Mouse (Mus musculus) heart, adult 8-10 months (tissue): ENCODE results near the gene Rnf215. TPM values are rescaled to one million over a fixed set of nuclear protein-coding genes. Genes with fewer than 3 reads are reported as not detected.
A peak's percentile ranks its signal among the peaks of the same experiment; 100 is the strongest.
"Not testable (repeated sequence)": the region's sequence is repeated elsewhere in the genome, so short reads cannot be mapped to it uniquely, and the experiment has no call there.

Source experiments
- DNase-seq: peaks from one replicate; pipeline ENCODE4 v3.0.0; 2022; ENCODE audit warnings: low spot score
- total RNA-seq, 4 experiments: library from RNA; stranded (reverse); gene quantifications; 2 replicates each; pipeline ENCODE4 v1.2.4; 2022

Rnf215 gene
- total RNA-seq, 4 experiments from 2014 or later: 10.0 to 14.2 (median 11.2) TPM

DNA sequence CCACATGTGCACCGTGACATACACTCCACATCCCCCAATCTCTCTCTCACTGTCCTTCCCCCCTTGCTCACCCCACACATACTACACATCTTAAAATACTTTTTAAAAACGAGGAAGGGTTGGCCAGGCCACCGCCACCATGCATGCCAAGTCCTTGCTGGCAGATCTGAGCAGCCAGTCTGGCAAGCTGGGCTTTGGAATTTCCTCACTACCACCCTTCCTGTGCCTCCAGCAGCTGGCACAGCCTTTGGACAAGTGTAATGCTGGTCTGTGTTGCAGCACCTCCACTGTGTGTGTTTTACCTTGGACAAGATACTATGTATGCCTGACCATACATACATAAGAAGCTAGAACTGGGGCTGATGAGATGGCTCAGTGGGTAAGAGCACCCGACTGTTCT is 21.5 kb upstream of the Rnf215 start:
- DNase-seq: no peak

DNA sequence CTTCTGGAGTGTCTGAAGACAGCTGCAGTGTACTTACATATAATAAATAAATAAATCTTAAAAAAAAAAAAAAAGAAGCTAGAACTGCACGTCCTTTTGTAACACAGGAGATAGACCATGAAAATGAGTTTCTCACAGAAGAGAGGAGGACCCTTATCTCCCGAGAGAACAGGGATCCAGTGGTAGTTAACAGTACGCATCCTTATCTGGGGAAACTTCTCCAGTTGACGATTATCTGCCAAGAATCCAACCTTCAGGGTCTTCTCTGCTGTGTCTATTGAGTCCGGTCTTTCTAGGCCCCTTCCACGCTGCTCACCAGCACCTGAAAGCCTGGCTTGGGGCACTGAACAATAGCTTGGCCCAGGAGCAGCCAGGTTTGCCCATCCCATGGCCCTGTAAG is 21.0 kb upstream of the Rnf215 start:
- no peak for DNase-seq

DNA sequence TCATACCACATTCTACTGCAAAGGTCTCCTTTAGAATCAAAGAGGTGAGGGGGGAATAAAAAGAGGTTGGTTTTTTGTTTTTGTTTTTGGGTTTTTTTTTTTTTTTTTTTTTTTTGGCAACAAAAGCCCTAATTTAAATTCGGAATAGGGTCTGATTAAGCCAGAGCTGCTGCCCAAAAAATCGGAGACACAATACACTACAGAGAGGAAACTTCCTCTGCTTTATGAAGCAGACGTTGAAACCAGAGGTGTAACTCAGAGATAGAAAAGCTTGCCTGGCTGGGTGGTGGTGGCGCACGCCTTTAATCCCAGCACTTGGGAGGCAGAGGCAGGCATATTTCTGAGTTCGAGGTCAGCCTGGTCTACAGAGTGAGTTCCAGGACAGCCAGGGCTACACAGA is 20.5 kb upstream of the Rnf215 start:
- not testable (repeated sequence) for DNase-seq

DNA sequence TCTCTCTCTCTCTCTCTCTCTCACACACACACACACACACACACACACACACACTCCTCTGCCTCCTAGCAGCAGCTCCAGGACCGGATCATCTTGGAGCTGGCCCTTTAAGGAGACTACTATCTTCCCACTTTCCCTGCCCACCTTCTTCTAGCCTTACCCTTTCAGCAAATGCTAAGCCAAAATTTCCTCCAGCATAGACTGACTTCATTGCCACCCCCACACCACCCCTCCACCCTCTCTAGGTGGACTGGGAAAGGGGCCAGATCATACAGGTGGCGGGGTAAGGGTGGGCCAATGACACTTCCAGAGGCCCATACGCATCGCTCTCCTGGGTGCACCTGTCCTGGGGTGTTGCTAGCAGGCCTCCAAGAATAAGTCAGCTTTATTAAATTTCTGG is 19.6 kb upstream of the Rnf215 start:
- no peak for DNase-seq

DNA sequence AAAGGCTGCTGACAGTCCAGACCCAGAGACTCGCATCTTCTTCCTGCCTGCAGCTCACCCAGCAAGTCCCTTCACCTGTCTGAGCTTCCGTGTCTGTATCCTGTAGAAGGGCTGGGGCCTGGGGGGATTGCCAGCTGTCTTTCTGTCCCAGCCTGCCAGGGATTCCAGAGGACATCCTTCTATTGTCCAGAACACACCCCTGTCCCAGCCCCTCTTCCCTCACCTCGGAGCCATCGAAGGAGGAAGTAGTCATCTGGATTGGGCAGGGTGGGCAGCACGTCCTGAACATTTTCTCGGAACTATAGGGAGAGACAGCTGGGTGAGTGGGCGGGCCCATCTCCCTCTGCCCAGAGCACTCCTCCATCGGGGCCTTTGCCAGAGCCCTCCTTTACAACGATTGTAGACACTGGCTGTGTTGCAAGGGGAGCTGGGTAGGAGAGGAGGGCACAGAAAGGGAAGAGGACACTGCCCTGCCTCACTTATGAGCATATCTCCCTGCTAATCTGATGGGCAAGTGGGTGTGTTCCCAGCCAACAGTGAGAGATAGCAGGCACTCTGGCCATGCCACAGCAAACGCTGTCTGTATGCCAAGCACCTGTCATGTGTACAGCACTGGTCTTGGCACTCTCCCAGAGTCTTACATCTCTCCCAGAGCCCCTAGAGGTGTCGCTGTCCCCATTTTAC is 18.4 kb upstream of the Rnf215 start:
- no peak for DNase-seq

DNA sequence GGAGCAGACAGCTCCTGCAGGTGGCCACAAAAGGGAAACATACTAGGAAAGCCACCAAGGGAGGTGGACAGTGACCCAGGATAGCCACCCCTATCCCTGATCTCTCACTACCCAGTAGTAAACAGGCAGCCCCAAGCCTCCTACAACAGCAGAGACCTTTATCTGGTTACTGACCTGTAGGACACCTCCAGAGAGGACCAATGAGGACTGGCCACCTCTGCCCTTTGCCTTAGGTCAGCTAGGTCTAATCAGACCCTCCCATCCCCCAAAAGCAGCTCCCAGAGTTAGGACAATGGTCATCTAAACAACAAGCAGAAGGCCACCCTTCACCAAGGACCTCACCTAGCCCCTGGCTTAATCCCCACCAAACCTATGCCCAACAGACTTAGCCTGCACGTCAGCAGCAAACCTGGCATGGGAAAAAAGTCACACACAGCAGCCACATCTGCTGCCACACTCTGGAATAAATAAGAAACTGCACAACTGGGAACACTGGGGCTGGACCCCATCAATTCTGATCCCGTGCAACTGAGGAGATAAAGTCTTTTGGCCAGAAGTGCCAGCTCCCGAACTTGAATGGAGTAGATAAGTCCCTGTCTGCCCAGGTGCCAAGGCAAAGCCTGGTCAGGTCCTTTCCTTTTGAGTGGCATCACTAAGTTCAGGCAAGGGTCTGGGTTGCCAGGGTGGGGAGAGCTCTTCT is 17.5 kb upstream of the Rnf215 start:
- DNase-seq: no peak

DNA sequence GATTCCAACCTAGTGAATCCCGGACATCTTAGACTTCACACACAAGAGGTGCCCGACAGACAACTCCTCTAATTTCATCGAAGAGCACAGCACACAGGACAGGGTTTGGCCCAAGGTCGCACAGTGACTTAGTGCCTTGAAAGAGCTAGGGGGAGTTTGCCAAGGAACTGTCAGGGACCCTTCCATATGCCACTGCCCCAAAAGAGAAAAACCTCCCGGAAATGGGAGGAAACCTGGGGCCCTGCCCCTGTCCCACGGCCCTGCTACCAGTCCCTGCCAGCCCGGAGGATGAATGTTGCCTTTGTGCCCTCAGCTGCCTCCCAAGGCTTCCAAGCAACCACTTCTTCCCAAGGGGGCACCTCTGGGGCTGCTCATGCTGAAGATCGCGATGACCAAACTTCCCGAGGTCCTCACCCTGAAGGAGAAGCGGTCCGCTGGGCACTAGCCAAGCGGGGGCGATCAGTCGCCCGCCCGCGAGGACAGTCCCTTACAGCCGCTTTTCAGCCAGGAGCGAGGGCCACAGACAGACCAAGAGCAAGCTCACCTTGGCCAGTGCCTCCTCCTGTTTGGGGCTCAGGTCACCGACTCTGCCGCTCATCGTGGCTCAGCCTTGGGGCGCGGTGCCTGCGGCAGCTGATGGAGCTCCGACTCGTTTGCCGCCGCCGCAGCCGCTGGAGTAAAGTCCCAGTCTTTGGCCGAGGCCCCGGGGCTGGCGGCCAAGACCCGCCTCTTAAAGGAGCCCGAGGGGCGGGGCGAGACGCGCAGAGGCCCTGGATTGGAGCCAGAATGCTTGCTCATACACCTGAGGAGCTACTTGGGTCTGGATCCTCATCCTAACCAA is 16.7 kb upstream of the Rnf215 start:
- DNase-seq: peak; percentile 42

DNA sequence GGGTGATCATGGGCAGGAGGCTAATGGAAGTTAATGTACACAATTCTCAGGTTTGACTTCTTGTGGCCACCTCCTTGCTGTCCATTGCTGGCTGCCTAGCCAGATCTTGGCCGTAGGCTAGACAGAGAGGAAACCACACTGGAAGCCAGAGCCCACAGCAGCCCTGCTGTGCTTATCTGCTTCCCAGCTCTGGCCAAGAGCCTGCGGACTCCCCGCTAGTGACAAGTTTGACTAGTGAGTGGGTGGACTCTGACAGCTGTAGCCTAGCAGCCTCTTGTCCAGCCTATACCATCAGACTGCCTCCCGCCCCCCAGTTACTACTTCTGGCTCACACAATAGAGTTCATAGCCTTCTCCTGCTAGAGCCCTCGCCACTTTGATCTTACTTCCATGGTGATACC is 15.4 kb upstream of the Rnf215 start:
- DNase-seq: no peak

DNA sequence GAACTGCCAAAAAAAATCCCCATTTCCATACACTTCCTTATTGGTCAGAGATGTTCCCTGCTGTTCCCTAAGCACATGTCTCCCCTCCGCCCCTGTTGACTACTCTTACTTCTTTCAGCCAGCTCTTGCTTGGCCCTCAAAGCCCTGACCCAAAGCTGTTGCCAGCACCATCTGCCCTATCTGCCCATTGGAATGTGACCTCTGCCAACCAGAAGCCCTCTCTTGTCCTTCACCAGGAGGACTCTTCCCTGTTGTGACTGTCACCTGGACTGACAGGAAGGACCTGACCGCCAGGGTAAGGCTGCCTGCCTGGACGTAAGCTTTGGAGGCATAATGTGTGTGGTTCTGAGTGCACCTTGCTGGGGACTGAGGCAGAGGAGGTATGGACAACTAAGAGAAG is 13.3 kb upstream of the Rnf215 start:
- DNase-seq: no peak

DNA sequence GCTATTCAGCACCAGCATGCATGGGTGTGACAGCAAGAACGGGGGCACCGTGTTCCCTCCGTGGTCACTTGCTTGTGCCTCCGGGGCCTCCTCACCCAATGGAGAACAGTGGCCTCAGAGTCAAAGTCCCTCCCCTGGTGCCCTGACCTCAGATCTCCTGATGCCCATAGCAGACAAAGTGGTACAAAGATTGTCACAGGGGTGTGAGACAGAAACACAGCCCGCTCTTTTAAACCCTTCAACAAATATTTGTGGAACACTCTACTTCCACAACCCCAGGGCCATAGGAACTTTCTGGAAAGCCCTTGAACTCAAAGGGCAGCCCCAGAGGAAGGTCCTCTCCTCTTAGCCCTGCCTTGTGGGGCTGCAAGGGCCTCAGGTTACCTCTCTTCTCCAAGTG is 12.8 kb upstream of the Rnf215 start:
- DNase-seq: no peak

DNA sequence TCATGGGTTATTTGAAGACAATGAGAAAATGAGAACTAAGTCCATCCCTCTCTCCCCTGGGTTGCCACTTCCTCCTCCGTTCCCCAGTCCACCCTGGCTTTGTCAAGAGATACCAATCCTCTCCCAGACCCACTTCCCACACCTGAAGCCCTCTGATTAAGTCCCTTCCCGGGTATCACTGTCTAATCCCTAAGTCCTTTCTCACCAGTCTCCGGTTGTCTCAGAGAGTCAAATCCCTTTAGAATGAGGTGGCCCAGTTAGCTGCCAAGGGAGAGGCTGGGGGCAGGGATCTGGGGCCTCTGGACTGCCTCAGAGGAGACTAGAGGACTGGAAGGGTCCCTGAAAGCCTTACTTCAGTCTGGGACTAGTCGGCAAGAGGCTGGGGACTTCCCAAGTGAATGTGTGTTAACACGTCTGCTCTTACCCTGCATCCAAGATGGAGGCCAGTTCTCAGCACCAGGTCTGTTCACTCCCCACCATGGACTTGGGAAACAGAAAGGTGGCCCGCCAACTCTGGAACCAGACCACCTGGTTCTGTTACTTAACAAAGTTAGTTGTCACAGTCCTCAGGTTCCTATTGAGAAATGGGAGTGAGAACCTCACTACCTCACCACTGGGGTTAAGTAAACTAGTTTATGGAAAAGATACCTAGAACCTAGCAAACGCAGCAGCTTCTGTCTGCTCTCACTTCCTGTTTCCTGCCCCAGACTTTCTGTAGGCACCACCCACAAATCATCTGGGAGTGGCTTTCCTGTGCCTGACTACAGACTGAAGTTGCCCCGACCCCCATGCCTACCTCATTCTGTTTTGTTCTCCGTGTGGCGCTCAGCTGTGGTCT is 12.0 kb upstream of the Rnf215 start, which contains the start of gene Sec14l2:
Gene Sec14l2, minus strand, starts transcription at position 674 of the 838 bp plus-strand sequence.
- DNase-seq: no peak

DNA sequence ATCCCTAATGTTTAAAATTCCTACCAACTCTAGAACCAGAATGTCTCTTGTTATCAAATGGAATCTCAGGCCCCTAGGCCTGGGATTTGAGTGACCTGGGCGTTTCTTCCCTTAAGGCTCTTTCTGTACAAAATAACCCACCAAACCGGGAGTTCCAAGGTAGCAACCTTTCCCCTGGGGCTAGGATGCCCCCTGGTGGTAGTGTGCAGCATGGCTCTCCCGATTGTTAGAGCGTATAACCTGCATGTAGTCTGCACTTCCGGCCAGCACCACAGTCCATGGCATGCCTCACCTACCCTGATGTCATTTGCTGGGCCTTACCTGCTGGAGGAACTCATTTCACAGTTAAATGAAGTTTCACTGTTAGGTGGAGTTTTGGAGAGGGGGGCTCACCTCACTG is 11.1 kb upstream of the Rnf215 start:
- no peak for DNase-seq

DNA sequence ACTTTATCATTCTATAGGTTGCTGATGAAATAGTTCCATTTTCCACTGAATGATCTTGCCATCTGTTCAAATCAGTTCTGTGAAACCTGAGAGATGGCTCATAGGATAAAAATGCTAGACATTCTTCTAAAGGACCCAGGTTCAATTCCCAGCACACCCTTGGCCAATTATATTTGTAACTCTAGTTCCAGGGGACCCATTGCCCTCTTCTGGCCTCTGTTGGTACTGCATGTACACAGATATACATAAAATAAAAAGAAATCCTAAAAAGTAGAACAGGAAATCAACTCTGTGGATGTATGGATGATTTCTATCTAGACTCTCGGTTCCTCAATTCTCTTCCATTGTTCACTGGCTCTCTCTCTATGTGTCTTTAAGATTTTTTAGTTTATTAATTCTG is 7.9 kb upstream of the Rnf215 start:
- DNase-seq: no peak

DNA sequence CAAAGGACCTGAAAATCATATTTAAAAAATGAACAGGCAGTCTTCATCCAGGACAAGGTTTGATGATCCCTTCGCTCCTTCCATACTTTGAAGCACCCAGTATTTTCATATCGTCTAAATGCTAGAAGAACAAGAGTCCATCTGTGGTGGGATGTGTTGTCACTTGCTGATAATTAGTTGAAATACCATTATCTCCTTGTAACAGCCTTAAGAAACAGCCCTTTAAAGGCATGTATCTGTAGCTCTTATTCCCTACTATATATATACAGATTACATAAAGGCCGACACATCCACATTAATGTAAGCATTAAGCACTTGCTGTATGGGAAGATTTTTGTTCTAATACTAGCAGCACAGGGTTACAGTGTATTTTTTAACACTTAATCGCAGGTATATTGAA is 6.5 kb upstream of the Rnf215 start:
- DNase-seq: not testable (repeated sequence)

DNA sequence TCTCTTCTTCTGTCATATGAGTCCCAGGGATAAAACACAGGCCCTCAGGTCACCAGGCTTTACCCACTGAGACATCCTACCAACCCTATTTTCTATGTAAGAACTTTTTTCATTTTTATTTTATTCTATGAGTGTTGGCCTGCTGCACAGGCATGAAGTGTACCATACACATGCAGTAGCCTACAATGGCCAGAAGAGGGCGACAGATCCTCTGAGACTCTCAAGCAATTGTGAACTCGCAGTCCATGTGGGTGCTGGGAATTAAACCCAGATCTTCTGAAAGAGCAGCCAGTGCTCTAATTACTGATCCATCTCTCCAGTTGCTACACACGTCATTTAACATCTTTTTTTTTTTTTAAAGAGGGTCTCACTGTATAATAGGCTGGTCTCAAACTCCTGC is 1.6 kb upstream of the Rnf215 start:
- DNase-seq: no peak

DNA sequence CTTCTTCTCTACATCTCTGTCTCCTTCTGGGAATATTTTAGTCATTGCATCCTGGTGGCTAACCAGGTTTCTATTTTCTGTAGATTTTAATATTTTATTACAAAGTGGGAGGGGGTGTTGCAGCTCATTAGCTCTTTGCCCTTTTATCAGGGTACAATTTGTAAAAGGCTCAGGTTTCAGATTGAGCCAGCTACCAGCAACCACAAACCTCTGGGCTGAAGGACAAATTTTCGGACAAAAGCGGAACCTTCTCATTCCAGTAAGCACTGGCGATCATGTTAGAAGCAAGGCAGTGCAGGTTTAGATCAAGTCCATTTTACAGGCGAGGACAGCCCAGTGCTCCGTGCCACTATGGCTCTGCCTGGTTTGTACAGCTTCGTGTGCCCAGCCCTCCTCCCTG is 602 bp upstream of the Rnf215 start:
- DNase-seq: no peak

DNA sequence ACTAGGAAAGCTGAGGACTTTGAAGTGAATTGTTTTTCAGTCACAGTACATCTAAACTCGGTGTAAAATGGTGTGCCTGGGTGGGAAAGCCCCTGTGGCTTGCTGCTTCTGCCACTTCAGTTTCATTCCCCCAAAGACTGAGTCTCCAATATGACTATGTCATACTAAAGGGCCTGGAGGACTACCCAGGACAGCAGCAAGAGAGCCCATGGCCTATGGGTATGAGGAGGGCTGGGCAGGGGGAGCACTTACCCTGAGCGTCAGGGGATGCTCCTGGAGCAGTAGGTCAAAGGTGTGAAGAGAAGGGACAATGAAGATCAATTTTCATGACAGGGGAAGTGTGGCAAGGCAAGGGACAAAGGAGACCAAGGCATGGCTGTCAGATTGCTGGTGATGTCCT is 4.0 kb downstream of the Rnf215 start:
- no peak for DNase-seq

DNA sequence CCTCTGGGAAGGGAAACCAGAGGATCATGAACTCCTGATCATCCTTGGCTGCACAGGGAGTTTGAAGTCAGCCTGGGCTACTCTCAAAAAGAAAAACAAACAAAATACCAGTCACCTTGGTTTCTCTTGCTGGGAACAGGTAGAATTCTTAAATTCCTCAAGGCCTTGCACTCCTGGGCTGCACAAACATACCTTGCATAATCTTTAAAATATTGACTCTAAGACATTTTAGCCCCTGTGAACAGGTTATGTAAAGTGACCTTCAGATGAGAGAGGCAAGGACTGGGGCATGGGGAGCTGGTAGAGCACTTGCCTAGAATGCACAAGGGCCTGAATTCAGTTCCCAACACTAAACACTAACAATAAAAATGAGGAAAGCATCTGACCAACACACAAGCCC is 6.5 kb downstream of the Rnf215 start:
- DNase-seq: no peak

DNA sequence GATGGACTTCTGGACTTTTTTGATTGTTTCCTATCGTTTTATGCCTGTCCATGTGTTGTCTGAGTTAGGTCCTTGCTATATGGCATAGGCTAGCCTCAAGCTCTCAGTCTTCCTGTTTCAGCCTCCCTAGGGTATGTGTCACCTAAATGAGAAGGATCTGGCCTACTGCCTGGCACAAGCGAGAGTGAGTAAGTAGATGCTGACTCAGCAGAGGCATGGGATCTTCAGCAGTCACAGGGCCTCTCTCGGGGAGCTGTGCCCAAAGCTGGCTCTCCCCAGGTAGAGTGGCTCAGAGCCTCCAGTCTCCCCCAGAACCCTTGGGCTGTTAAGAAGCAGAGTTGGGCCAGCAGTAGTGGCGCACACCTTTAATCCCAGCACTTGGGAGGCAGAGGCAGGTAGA is 7.3 kb downstream of the Rnf215 start:
- DNase-seq: no peak

DNA sequence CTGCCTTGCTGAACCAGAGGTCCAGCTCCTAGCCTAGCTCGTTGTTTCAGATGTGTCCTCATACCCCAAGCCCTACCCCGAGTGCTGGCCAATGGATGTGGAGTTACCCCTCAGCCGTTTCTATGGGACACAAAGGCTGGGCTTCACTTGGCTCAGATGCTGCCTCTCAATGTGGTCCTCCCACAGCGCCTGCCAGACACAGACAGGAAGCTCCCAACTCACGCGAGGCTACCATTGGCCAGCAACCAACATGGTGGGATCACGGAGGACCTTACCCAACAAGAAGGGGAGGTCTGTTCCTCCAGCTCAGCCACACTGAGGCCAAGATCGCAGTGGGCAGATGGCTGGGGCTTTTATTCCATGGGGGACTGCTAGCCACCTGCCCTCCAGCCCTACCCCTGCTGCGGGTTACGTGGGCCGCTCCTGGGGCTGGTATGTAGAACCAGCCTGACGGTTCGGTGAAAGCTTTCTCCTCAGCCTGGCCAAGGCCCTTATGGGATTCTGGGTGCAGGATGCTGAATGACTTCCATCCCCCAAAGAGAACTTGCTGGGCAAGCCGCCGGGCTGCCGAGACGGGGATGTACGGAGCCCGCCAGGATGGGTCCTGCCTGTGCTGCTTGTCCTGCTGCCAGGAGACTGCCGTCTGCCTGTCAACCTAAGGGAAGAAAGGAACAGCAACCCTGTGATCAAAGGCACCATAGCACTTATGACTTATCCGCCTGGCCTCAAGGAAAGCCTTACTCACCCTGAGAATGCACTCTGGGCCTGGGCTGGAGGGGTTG is 8.5 kb downstream of the Rnf215 start:
- no peak for DNase-seq

DNA sequence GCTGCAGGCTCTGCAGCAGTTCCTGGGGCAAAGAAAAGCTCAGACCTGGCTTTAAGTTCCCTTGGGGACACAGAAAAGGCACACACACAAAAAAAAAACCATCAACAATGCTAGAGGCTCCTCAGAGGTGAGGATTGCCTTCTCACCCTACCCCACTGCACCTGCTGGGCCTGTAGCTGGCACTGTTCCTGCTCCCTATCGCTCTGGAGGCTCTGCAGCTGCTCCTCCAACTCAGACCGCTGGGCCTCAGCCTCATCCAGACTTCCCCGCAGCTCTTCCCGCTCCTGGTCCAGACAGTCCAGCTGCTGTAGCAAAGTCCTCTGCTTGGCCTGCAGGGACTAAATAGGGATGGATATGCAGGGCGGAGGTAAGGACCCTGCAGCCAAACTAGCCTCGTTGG is 11.4 kb downstream of the Rnf215 start:
- no peak for DNase-seq
